Mouse (Mus musculus): ENCODE results near the gene Uhrf1bp1l.

Gene Uhrf1bp1l

DNA sequence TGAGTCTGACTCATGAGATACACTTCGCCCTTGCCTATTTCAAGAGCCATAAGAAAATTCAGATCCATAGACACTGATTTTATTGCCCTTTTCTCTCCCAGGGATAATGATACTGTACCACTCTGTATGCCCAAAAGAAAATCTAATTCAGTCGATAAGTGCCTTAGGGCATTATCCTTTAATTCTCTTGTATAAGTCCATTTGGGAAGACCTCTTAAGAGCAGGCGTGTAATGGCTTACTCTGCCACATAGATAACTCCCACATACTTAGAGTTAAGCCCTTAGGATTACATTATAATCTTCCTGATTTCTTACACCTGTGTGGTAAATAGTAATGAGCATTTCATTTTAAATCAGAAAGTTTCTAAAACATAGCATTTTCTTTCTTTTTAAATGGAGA is 1.8 kb downstream of the Uhrf1bp1l start:
- DNase-seq (ENCODE audit: low spot score) = no peak

DNA sequence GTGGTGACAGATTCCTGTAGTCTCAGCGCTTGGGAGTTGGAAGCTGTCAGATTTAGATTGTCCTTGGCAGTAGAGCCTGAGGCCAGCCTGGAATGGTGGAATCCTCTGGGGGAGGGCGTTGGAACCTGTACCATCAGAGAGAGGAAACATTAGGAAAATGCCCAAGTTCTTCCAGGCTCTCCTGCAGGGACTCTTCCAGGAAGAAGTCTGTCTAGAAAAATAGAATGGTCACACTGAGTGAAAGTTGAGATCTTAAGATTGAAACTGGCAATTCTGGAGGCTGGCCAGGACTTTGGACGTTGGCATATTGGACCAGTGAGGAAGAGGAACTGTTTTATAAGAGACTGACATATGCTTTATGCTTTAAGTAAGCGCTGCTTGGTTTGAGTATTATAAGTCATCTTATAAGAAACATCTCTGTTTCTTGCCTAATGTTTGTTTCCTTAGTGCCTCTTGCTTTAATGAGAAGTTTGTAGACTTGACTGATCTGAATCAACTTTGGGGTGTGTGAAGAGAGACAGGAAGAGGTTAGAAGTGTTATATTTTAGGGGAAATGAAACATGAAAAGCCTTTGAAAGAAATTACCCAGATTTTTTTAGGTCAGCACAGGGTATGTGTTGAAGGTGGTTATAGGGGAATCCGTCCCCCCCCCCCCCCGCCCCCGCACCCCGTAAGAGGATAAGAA is 2.6 kb downstream of the Uhrf1bp1l start:
- no peak for DNase-seq (ENCODE audit: low spot score)

- DNase-seq (ENCODE audit: low spot score) = no peak
Measured at GRCm38 (mm10) chr10:89747911-89748310, 3.1 kb downstream of the Uhrf1bp1l start.

- DNase-seq (ENCODE audit: low spot score) = no peak
Measured at GRCm38 (mm10) chr10:89748619-89749018, 3.8 kb downstream of the Uhrf1bp1l start.

- no peak for DNase-seq (ENCODE audit: low spot score)
Measured at GRCm38 (mm10) chr10:89751069-89751468, 6.3 kb downstream of the Uhrf1bp1l start.

- DNase-seq (ENCODE audit: low spot score) = no peak
Measured at GRCm38 (mm10) chr10:89755231-89755630, 10.4 kb downstream of the Uhrf1bp1l start.

- no peak for DNase-seq (ENCODE audit: low spot score)
Measured at GRCm38 (mm10) chr10:89760772-89761171, 16.0 kb downstream of the Uhrf1bp1l start.

GRCm38 (mm10) chr10:89764457-89765121 is 19.8 kb downstream of the Uhrf1bp1l start:
- DNase-seq (ENCODE audit: low spot score) = no peak

DNA sequence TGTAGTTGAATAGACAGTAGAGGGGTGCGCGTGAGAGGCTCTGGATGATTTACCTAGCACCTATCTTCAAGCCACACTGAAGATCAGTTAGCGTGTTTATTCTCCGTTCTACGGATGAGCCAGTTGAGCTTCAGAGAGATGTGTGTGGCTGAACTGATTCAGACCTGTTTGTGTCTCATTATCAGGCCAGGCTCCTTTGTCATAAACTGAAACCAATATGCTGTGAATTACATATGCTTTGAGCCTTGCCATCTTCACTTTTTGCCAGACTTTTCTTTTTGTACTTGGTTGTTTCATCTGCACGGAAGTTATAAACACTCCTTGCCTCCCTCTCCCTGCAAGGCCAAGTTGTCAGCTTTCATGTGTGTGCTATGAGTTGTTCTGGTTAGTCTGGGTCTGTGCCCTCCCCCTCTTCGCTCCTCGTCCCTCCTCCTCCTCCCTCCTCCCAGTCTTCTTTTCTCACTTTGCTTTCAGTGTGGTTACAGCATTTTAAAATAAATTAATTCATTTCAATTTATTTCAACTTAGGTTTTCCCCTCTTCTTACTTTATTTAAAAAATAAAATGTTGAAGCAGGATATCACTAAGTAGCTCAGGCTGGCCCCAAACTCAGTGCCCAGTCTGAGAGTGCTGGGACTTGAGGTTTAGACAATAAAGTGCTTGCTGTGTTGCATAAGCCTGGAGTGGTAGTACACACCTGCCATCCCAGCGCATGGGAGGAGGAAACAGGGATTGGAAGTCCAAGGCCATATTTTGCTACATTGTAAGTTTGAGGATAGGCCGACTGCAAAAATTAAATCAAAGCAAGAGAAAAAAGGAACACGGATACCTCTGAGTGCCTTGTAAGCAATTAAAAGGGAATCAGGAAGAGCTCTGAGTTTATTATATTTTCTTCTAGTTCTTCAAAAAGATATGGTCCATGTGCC is 21.3 kb downstream of the Uhrf1bp1l start:
- DNase-seq (ENCODE audit: low spot score) = no peak

- no peak for DNase-seq (ENCODE audit: low spot score)
Measured at GRCm38 (mm10) chr10:89768352-89769020, 23.7 kb downstream of the Uhrf1bp1l start.

DNA sequence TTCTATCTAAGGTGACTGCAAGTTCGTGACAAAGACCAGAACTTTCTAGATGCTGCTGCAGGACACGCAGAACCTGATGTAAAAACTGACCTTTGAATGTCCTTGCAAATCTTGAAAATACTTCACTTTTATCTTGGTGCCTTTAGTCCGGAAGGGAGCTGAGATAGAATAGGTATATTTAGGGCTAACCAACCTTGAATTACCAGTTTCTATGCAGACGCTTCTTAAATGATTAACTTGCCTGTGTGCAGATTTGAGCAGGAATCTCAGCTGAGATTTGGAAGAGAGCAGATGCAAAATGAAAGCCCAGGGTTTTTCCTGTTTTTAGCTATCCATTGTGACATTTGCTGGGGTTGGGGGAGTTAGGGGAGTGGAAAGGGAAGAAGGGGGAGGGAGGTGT is 24.3 kb downstream of the Uhrf1bp1l start:
- no peak for DNase-seq (ENCODE audit: low spot score)

GRCm38 (mm10) chr10:89771894-89772293 is 27.1 kb downstream of the Uhrf1bp1l start:
- DNase-seq (ENCODE audit: low spot score) = no peak

DNA sequence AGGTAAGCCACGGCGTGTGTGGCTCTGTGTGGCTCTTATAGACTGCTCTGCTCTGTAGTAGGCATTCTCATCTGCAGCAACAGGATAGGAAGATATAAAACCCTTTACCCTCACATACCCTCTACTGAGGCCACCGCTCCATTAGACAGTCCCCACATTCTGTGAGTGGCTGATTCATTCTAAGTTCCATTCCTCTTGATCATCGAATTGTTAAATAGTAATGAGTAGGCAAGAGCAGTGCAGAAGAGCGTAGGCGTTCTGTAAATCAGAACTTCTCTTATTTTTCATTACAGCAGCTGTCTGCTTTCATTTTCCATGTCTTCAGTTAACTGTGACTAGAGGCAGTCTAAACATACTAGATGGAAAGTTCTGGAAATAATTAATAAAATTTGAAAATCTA is 31.2 kb downstream of the Uhrf1bp1l start:
- no peak for DNase-seq (ENCODE audit: low spot score)

GRCm38 (mm10) chr10:89791870-89792269 is 47.1 kb downstream of the Uhrf1bp1l start:
- DNase-seq (ENCODE audit: low spot score) = no peak

GRCm38 (mm10) chr10:89794121-89794520 is 49.3 kb downstream of the Uhrf1bp1l start:
- DNase-seq (ENCODE audit: low spot score) = no peak

- DNase-seq (ENCODE audit: low spot score) = no peak
Measured at GRCm38 (mm10) chr10:89819146-89819545, 74.4 kb downstream of the Uhrf1bp1l start.

DNA sequence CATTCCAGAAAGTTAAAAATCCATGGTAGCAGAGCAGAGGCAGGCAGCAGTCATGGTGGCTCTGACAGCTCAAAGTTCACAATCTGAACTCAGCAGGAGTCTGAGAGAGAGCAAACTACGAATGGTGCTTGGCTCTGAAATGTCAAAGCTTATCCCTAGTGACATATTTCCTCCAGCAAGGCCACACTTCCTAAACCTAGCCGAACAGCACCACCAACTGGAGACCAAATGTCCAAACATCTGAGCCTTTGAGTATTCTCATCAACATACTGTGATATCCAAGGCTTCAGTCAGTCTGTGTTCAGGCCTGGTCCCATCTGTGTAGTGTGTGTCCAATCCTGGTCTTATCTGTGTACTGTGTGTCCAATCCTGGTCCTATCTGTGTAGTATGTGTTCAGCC is 79.1 kb downstream of the Uhrf1bp1l start:
- DNase-seq (ENCODE audit: low spot score) = no peak

DNA sequence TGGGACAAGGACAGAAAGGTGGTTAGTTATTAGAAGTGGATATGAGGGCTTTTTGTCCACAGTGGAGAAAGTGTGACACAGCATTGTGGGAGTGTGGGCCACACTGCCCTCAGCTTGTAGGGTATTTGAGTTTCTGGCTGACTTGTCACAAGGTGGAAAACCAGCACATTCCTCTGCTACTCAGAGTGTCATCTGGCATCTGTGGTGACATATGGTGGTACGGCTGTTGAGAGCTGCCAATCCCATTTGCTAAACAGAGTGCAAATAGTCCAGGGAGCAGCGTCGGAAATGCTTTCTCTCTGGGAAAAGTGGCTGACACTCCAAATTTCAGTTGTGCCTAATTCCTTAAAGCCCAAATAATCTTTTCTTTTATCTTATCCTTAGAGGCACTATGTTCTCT is 82.1 kb downstream of the Uhrf1bp1l start:
- DNase-seq (ENCODE audit: low spot score) = no peak

DNA sequence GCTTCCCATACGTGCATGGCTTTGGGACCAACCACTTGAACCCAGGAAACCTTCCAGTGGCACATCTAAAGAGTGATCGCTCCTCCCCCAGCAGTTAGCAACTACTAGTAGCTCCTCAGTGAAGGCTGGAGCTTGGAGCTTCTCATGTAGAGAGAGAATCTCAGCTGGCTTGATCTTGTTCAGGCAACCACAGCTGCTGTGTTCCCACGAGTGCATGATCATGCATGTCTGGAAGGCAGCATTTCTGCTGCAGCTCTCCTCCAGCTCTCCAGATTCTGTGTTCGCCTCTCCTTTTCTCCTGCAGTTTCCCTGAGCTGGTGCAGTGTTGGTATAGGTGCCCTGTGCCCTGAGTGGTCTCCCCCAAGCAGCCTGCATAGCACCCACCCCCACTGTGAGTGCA is 87.5 kb downstream of the Uhrf1bp1l start:
- no peak for DNase-seq (ENCODE audit: low spot score)

- DNase-seq (ENCODE audit: low spot score) = no peak
Measured at GRCm38 (mm10) chr10:89833166-89833565, 88.4 kb downstream of the Uhrf1bp1l start.

- DNase-seq (ENCODE audit: low spot score) = no peak
Measured at GRCm38 (mm10) chr10:89837476-89837875, 92.7 kb downstream of the Uhrf1bp1l start.

DNA sequence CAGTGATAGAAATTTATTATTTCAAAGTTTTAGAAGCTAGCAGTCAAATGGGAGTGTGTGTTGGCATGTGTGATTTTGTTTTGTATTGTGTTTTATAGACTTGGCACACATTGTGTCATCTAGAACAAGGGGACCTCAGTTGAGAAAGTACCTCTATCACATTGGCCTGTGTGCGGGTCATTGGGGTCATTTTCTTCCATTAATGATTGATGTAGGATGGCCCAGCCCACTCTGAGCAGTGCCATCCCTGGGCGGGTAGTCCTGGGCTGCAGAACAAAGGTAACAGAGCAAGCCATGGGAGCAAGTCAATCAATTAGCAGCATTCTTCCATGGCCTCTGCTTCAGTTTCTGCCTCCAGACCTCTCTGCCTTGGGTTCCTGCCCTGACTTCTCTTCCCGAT is 94.0 kb downstream of the Uhrf1bp1l start:
- no peak for DNase-seq (ENCODE audit: low spot score)

Measured in ovary, postnatal 10 days (tissue).